Mouse (Mus musculus) embryonic fibroblast, embryonic 13.5 days (primary cell): ENCODE measurements around the gene Entpd6. TPM values are rescaled to one million over a fixed set of nuclear protein-coding genes. Genes with fewer than 3 reads are reported as not detected.

Experiments
- H3K27ac ChIP-seq: 2 replicates; pipeline ENCODE4 v1.5.1; 2012; ENCODE audit warnings: low read length, control low read depth, inconsistent platforms; ENCODE audit not compliant: insufficient read depth
- H3K4me1 ChIP-seq: 2 replicates; pipeline ENCODE4 v1.6.1; 2011; ENCODE audit warnings: low read length; ENCODE audit not compliant: control insufficient read depth, insufficient read depth
- H3K4me3 ChIP-seq: 2 replicates; pipeline ENCODE4 v1.5.1; 2011; ENCODE audit warnings: mild to moderate bottlenecking, control low read depth, low read length; ENCODE audit not compliant: insufficient read depth
- CTCF ChIP-seq: IDR thresholded peaks from 2 replicates; pipeline ENCODE4 v1.5.1; 2011; ENCODE audit warnings: mild to moderate bottlenecking, control low read depth, low read length, moderate library complexity, borderline replicate concordance; ENCODE audit not compliant: insufficient read depth
- POLR2A ChIP-seq: IDR thresholded peaks from 2 replicates; pipeline ENCODE4 v1.6.1; 2011; ENCODE audit warnings: low read depth, mild to moderate bottlenecking, control low read depth, low read length, moderate library complexity
- polyA plus RNA-seq: library from polyadenylated mRNA; stranded (reverse); fragments of >200 nt; gene quantifications from 2 replicates; pipeline ENCODE4 v1.2.4, GENCODE M21; 2011; ENCODE audit warnings: low read depth; ENCODE audit not compliant: missing spikeins, insufficient read length

Entpd6 gene
- 9.7 and 10.1 TPM in 2 replicates for polyA plus RNA-seq

DNA sequence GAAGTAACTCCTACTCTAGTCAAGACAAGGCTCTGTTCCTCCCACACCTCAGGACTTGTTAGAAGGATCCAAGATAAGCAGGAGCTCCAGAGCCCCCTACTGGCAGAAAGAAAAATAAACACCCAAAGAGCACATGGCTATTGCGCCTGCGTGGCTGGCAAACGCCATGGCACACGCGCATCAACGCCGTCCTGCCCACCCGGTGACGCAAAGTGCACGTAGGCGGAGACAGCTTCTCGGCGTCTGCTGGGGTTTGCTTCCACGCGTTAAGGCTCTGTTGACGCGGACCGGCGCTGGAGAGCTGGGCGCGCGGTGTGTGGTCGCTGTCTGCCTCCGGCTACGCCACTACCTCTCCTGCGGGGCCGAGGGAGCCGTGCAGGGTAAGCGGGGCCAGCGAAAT, at the start of gene Entpd6:
Gene Entpd6 (plus strand): TSS at position 189 of the 400 bp plus-strand sequence.
- Histone ChIP-seq H3K4me3 (peak within 1 kb of the TSS; percentile 64), H3K27ac (no peak within 1 kb of the TSS), H3K4me1 (no peaks in the 10 kb centered on the region)
- TF ChIP-seq POLR2A (peak; percentile 94), CTCF (peak; percentile 31; the same call in 1 of the 2 replicates)

DNA sequence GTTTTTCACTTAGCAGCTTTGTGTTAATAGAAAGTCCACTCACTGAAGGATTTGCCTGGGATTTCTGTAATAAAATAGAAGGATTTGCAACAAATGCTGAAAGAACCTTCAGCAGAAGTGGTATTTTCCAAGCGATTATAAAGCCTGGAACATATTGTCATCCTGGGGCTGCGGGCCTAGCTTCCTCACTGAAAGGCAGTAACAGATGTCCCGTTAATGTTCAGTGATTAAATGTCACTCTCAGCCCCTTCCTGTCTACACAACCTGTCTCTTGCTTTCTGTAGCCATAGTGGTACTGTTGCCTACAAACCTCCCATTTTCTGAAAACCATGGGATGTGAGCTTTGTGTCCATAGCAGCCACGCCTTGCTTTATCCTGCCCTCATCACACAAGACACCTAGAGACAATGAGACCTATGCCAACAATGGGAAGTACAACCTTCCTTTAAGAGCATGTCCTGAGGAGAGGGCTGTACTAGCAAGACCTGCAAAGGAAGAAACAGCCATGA, 36.6 kb upstream of the Entpd6 start:
- Histone ChIP-seq H3K4me3 (no peak overlapping the region), H3K4me1 (no peaks in the 10 kb centered on the region), H3K27ac (no peak overlapping the region)
- TF ChIP-seq POLR2A (no peak), CTCF (no peak)

DNA sequence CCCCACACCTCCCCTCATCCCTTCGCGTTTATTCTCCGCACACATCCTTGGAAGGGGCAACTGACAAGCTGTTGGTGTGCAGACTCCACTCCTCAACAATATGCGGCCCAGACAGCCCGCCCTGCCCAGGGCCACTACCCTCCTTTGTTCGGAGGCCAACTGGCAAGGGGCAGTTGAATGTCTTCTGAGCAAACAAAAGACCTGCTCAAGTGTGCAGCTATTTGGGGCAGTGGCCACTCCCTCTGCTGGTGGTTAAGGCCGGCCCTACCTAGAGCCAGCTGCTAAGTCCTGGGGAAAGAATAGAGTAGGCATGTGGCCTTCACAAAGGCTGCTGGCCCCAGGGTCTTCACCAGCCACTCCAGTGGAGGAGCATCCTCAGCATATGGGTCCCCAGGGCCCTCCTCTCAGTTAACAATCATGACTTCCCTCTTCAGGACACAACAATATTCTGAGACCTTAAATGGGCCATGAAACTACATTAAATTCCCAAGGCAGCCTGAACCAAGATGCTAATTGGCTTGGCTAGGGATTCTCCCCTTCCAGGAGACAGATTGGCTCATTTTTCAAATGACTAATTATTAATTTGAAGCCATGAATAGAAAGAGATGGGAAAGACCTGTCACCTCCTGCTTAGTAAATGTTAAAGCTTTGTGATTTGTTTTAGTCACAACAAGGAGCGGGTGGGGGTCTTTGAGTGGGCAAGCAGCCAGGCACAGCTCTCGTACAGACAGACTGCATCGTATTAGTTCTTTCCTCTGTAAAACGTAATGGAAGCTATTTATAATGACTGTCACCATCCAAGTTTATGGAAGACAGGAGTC, 12.9 kb upstream of the Entpd6 start:
- Histone ChIP-seq H3K27ac (no peak overlapping the region), H3K4me3 (no peak overlapping the region), H3K4me1 (no peaks in the 10 kb centered on the region)
- TF ChIP-seq POLR2A (no peak), CTCF (no peak)

DNA sequence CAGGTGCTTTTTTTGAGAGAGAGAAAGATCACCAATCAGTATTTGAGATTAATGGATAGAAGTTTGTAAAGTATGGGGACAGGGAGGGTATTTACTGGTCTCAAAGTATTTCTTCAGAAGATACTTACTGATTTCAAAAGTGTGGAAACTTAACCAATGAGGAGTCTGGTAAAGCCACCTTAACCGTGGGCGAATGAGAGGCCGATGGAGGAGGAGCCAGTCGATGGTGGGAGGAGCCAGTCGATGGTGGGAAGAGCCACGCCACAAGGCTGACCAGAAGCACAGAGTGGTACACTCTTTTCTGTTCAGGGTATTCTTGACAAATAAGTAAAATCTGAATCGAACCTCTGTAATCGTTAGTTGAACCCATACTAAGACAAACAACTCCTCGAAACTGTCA, 11.0 kb upstream of the Entpd6 start:
- H3K4me3 ChIP-seq = no peak overlapping the region
- TF ChIP-seq POLR2A (no peak), CTCF (no peak)
- H3K4me1 ChIP-seq = no peaks in the 10 kb centered on the region
- no peak overlapping the region for H3K27ac ChIP-seq

DNA sequence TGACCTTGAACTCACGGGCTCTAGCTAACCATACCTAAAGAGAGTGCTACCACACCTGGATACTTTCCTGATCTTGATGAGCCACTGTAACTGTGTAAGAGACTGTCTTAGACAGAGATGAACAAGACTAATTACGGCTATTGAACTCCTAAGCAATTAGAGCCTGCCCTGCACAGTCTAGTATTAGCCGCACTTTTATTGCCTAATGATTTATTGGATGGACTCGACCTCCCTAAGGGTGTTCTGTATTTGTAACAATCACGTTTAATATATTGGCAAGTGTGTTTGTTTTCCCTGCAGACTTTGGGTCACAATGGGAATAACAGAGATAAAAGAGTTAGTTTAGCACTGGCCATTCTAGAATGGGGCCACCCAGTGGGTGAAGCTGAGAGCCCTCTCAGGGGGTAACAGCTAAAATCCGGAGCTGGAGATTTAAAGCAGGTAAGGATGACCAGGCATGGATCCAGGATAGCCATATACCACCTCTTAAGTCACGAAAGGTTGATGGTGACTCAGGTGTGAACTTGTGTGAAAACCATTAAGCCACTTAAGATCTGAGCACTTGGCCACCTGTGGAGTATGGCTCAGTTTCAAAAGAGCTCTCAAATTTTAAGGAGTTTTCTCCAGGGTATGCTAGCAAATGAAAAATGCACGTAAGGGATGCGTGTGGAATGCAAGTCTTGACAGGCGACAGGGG, 8.5 kb upstream of the Entpd6 start:
- H3K4me1 ChIP-seq = no peaks in the 10 kb centered on the region
- no peak overlapping the region for H3K4me3 ChIP-seq
- H3K27ac ChIP-seq = no peak overlapping the region
- TF ChIP-seq POLR2A (no peak), CTCF (no peak)

DNA sequence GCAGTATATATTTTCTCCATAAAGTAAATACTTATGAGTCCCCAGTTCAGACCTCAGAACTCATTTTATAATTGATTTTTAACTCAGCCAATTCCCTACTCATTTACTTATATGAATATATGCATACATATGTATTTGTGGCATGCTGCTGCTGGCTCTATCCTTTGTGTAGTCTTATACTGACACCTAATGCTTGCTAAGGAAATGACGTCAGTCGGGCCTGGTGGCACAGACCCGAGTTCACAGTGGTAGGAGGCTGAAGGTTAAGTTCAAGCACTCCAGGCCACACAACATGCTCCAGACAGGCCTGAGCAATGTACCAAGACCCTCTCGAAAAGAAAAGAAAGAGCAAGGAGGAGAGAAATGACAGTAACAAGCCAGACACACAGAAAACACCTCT, 7.4 kb upstream of the Entpd6 start:
- no peak overlapping the region for H3K27ac ChIP-seq
- TF ChIP-seq POLR2A (no peak), CTCF (no peak)
- H3K4me1 ChIP-seq = no peaks in the 10 kb centered on the region
- H3K4me3 ChIP-seq = no peak overlapping the region

DNA sequence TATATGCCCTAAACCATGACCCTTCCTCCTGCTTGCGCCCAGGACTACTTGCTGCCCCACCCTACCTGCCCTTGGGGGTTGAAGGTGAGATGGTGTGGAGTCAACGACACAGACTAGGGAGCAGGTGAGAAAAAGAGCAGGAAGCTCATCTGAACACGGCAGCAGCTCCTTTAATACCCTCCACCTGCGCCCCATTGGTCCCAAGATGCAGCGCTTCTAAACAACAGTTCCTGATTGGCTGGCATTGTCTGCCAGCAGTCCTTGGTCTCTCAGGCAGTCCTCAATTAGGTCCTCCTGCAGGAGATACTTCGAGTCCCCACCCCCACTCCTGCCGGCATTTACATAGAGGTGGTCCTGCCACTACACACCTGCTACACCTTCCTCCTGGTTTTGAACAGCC, 3.8 kb upstream of the Entpd6 start:
- H3K4me3 ChIP-seq = no peak overlapping the region
- no peaks in the 10 kb centered on the region for H3K4me1 ChIP-seq
- H3K27ac ChIP-seq = no peak overlapping the region
- TF ChIP-seq CTCF (no peak), POLR2A (no peak)

DNA sequence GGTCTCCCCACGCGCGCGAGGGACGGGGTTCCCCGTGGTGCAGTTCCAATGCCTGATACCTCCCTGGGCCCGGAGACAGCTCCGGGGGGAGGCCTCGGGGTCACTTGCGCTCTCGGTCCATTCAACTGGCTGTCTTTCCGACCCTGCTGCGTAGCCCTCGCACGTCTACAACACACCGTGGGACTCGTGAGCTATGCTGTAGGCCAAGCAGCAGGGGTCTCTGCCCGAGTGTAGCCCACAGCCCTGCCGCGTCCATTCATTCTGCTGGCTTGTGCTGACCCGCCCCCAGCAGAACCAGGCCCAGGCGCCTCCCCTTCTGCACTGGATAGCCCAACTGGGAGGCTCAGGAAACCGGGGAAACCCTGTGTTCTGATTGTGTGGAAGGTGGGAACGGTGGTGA, 441 bp downstream of the Entpd6 start:
- H3K4me1 ChIP-seq = no peaks in the 10 kb centered on the region
- peak overlapping the region; percentile 64 for H3K4me3 ChIP-seq
- H3K27ac ChIP-seq = no peak overlapping the region
- no peak for TF ChIP-seq POLR2A

DNA sequence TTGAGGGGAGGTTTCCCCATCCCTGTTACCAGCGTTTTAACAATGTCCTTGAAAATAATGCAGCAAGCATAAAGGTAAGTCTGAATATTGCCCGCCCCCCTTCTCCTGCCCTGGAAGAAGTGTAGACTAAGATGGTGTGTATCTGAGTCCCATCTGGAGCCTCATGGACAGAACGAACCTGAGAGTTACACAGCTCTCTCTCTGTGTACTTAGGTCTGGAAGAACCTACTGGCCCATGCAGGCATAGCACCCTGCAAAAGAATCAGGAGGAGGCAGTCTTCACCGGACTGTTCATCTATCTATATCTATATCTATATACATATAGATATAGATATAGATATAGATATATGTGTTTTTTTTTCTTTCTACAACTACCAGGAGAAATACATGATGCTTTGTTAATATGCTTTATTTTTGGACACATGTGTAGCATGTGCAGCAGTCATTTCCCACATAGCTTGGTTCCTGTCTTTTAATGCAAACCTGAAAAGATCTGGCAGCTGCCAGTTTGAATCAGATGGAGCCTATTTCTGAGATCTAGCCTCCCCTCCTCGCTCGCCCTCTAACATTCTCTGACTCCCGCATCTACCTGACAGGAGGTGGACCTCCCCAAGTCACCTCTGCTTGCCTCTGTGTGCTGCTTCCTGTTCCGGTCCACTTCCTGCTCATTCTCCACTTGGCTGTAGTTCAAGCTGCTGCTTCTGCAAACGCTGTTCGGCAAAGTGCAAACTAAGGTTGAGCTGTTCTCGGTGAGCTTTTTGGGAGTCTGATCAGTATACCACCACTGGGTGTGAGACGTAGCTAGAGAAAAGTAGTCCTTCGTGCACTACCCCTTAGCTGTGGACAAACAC, 1.5 kb downstream of the Entpd6 start:
- no peaks in the 10 kb centered on the region for H3K4me1 ChIP-seq
- no peak for TF ChIP-seq POLR2A
- no peak for TF ChIP-seq CTCF
- peak overlapping the region; percentile 64; the same call in 1 of the 2 replicates for H3K4me3 ChIP-seq
- no peak overlapping the region for H3K27ac ChIP-seq
